Mouse (Mus musculus): ENCODE measurements at regions not wholly inside any gene's neighbourhood (a gene's known extent, or its start where the extent isn't known, plus 50 kb on each side); places are given as distances from the start of the nearest gene placed in this dataset.

- H3K4me2 ChIP-seq (ENCODE audit: low read depth), result no peak overlapping the region
- H3K9ac ChIP-seq, result no peak overlapping the region
- WGBS, result 75% methylated on average over 11 of the region's 11 CpGs
- H3K27me3 ChIP-seq (ENCODE audit: insufficient read depth, low read length), result no peaks in the 10 kb centered on the region
- H3K4me1 ChIP-seq (ENCODE audit: insufficient read depth), result no peaks in the 10 kb centered on the region
- H3K9me3 ChIP-seq (ENCODE audit: low read length), result no peaks in the 10 kb centered on the region
- no peak for ATAC-seq
- DNase-seq, result no peak
- no peaks in the 10 kb centered on the region for H3K36me3 ChIP-seq (ENCODE audit: insufficient read depth)
- TF ChIP-seq CTCF (IDR thresholded peaks at IDR 0.05; ENCODE audit: low read depth), result no peak
- H3K27ac ChIP-seq (ENCODE audit: low read depth, low read length), result no peak overlapping the region
- no peak overlapping the region for H3K4me3 ChIP-seq (ENCODE audit: low read depth, low read length)
These were observed 216.2 kb downstream of the Irx1 start for GRCm38 (mm10) chr13:71747003-71747965.

GRCm38 (mm10) chr13:71746534-71746933 lies 217.0 kb downstream of the Irx1 start:
- DNase-seq (no peak), ATAC-seq (no peak)
- Histone ChIP-seq H3K9ac (no peak overlapping the region), H3K27ac (ENCODE audit: low read depth, low read length) (no peak overlapping the region), H3K36me3 (ENCODE audit: insufficient read depth) (no peaks in the 10 kb centered on the region), H3K4me2 (ENCODE audit: low read depth) (no peak overlapping the region), H3K27me3 (ENCODE audit: insufficient read depth, low read length) (no peaks in the 10 kb centered on the region), H3K4me3 (ENCODE audit: low read depth, low read length) (no peak overlapping the region), H3K9me3 (ENCODE audit: low read length) (no peaks in the 10 kb centered on the region), H3K4me1 (ENCODE audit: insufficient read depth) (no peaks in the 10 kb centered on the region)
- 21% methylated on average over 3 of the region's 3 CpGs for WGBS
- no peak for TF ChIP-seq CTCF (IDR thresholded peaks at IDR 0.05; ENCODE audit: low read depth)

- TF ChIP-seq CTCF (IDR thresholded peaks at IDR 0.05; ENCODE audit: low read depth), result no peak
- no peak for ATAC-seq
- Histone ChIP-seq H3K36me3 (ENCODE audit: insufficient read depth) (no peaks in the 10 kb centered on the region), H3K4me3 (ENCODE audit: low read depth, low read length) (no peak overlapping the region), H3K9me3 (ENCODE audit: low read length) (no peaks in the 10 kb centered on the region), H3K4me1 (ENCODE audit: insufficient read depth) (no peaks in the 10 kb centered on the region), H3K27ac (ENCODE audit: low read depth, low read length) (no peak overlapping the region), H3K9ac (no peak overlapping the region), H3K27me3 (ENCODE audit: insufficient read depth, low read length) (no peaks in the 10 kb centered on the region), H3K4me2 (ENCODE audit: low read depth) (no peak overlapping the region)
- no peak for DNase-seq
- WGBS, result 78% methylated on average over 8 of the region's 8 CpGs
These were observed 226.6 kb downstream of the Irx1 start for GRCm38 (mm10) chr13:71736821-71737345.

- Histone ChIP-seq H3K27me3 (ENCODE audit: insufficient read depth, low read length) (no peaks in the 10 kb centered on the region), H3K9ac (no peak overlapping the region), H3K9me3 (ENCODE audit: low read length) (no peaks in the 10 kb centered on the region), H3K4me3 (ENCODE audit: low read depth, low read length) (no peak overlapping the region), H3K27ac (ENCODE audit: low read depth, low read length) (no peak overlapping the region), H3K4me2 (ENCODE audit: low read depth) (no peak overlapping the region), H3K4me1 (ENCODE audit: insufficient read depth) (no peaks in the 10 kb centered on the region), H3K36me3 (ENCODE audit: insufficient read depth) (no peaks in the 10 kb centered on the region)
- DNase-seq (no peak), ATAC-seq (no peak)
- 39% methylated on average over 12 of the region's 12 CpGs for WGBS
- TF ChIP-seq CTCF (IDR thresholded peaks at IDR 0.05; ENCODE audit: low read depth), result no peak
These were observed 229.3 kb downstream of the Irx1 start for GRCm38 (mm10) chr13:71734261-71734660.

GRCm38 (mm10) chr13:71733360-71733759 lies 230.2 kb downstream of the Irx1 start:
- 90% methylated on average over 5 of the region's 5 CpGs for WGBS
- DNase-seq (no peak), ATAC-seq (no peak)
- H3K27ac ChIP-seq (ENCODE audit: low read depth, low read length), result no peak overlapping the region
- H3K4me1 ChIP-seq (ENCODE audit: insufficient read depth), result no peaks in the 10 kb centered on the region
- no peaks in the 10 kb centered on the region for H3K9me3 ChIP-seq (ENCODE audit: low read length)
- H3K27me3 ChIP-seq (ENCODE audit: insufficient read depth, low read length), result no peaks in the 10 kb centered on the region
- H3K36me3 ChIP-seq (ENCODE audit: insufficient read depth), result no peaks in the 10 kb centered on the region
- H3K4me2 ChIP-seq (ENCODE audit: low read depth), result no peak overlapping the region
- H3K4me3 ChIP-seq (ENCODE audit: low read depth, low read length), result no peak overlapping the region
- no peak for TF ChIP-seq CTCF (IDR thresholded peaks at IDR 0.05; ENCODE audit: low read depth)
- H3K9ac ChIP-seq, result no peak overlapping the region

GRCm38 (mm10) chr13:71732903-71733302 lies 230.6 kb downstream of the Irx1 start:
- DNase-seq, result no peak
- Histone ChIP-seq H3K27ac (ENCODE audit: low read depth, low read length) (no peak overlapping the region), H3K4me1 (ENCODE audit: insufficient read depth) (no peaks in the 10 kb centered on the region), H3K4me3 (ENCODE audit: low read depth, low read length) (no peak overlapping the region), H3K36me3 (ENCODE audit: insufficient read depth) (no peaks in the 10 kb centered on the region), H3K27me3 (ENCODE audit: insufficient read depth, low read length) (no peaks in the 10 kb centered on the region), H3K9ac (no peak overlapping the region), H3K9me3 (ENCODE audit: low read length) (no peaks in the 10 kb centered on the region), H3K4me2 (ENCODE audit: low read depth) (no peak overlapping the region)
- no peak for TF ChIP-seq CTCF (IDR thresholded peaks at IDR 0.05; ENCODE audit: low read depth)
- 93% methylated on average over 1 of the region's 1 CpGs for WGBS
- no peak for ATAC-seq
